Mouse (Mus musculus): ENCODE results near the gene Ddx54.

DNA sequence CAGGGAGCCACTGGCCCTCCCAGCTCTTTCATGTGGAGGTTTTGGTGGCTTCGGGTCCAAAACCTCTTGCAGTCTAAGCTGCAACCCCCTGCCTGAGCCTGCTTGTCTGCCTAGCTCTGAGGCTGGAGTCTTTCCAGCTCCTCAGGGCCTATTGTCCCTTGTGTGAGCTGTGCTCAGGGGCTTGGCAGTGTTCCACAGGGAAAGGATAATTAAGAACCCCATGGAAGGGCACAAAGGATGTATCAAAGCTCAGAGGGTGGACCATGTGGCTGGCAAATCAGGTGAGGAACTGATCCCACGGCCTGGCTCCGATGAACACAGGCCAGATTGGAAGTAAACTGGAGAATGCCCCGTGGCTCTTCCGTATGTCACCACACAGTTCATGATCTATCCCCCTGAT is 46.4 kb upstream of the Ddx54 start:
- TF ChIP-seq CTCF (IDR thresholded peaks at IDR 0.05; ENCODE audit: low read depth, low read length) (no peak), POLR2A (IDR thresholded peaks at IDR 0.05; ENCODE audit: insufficient read depth, low read length) (no peak)

Data from ES-Bruce4 (cell line).